Mouse (Mus musculus): ENCODE data around the gene Mthfr.

GRCm38 (mm10) chr4:148069602-148070218 lies 30.8 kb downstream of the Mthfr start:
- TF ChIP-seq JUND (IDR thresholded peaks at IDR 0.05; ENCODE audit: low read depth, low read length) (no peak), POLR2A (IDR thresholded peaks at IDR 0.05; ENCODE audit: control insufficient read depth in 1 of 2, insufficient read depth in 1 of 2, low read depth in 1 of 2, low read length in 2 of 2, poor library complexity in 1 of 2) (no peak), TAL1 (IDR thresholded peaks at IDR 0.05; ENCODE audit: low read length) (no peak), USF1 (IDR thresholded peaks at IDR 0.05; ENCODE audit: low read depth, low read length) (no peak)
